Comparison of ENCODE assay signal across 14 mouse cellular contexts in genomic region chr1:90018071-90018470, GRCm38 (mm10). TPM values are rescaled to one million over a fixed set of nuclear protein-coding genes. Genes with fewer than 3 reads are reported as not detected.
"Had no signal": no experiment of that assay in that cellular context is flagged by ENCODE, and none has a peak within 500 bp of the region (broad histone marks: within the 10 kb centered on the region; RNA-seq: fewer than 3 reads in every experiment).

No protein-coding gene starts in this region.

- DNase-seq: kidney, postnatal 14 days; left cerebral cortex, postnatal 4 days; lung, adult 2 months; lung, postnatal 36 days; thymus, adult 2 months; thymus, postnatal 36 days had no signal

- ATAC-seq: lung, postnatal 0 days; midbrain, embryonic 13.5 days had no signal

RNA-seq across cellular contexts. Expression of gene Asb18, which starts 3.6 kb away (rescaled TPM):
- total RNA-seq: liver, adult 2 months; megakaryocyte progenitor cell, adult 5-6 weeks had no signal
- polyA plus RNA-seq: large intestine, adult 2 months; liver, adult 2 months; liver, embryonic 14.5 days; lung, postnatal 0 days; spleen, adult 2 months; stomach, embryonic 15.5 days had no signal
